Mouse (Mus musculus) CH12F3 (cell line): ENCODE measurements around the gene Dtnb.

Experiments used
- in situ Hi-C: fragments of 300-500 bp; cut with MboI; formaldehyde crosslinking; loops from 2 replicates; pipeline ENCODE4 v1.14.3; 2020; ENCODE audit warnings: low sequenced_read_pairs

Gene Dtnb

DNA sequence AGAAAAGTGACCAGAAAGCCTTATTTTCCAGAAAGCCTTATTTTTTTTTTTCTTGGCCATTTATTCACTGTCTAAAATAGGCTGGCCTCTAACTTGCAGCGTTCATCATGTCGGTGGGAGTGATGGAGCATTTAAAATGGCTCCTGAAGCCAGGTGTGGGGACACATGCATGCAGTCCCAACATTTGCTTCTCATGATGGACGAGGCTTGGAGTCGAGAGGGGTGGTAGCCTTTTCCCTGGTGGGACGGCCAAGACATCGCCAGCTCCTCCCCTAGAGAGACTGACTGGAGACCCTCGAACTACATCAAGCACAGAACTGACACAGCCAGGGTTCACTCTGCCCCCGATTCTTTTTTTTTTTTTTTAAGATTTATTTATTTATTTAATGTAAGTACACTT is 220.1 kb downstream of the Dtnb start:
- in situ Hi-C loops = no loop called here

DNA sequence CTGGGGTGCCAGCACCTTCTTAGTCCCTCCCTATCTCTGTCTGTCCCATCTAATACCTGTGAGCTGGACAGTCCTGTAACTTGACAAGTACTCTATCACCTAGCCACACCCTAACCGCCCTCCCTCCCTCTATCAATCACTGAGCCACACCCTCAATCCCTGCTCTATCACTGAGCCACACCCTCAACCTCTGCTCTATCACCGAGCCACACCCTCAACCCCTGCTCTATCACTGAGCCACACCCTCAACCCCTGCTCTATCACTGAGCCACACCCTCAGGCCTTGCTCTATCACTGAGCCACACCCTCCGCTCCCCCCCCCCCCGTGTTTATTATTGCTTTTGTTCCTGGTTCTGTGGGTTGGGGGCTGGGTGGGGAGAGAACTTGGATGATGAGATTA is 223.4 kb downstream of the Dtnb start:
- in situ Hi-C loops = no loop called here

GRCm38 (mm10) chr12:3799551-3799950 is 227.4 kb downstream of the Dtnb start:
- in situ Hi-C loops = no loop called here

DNA sequence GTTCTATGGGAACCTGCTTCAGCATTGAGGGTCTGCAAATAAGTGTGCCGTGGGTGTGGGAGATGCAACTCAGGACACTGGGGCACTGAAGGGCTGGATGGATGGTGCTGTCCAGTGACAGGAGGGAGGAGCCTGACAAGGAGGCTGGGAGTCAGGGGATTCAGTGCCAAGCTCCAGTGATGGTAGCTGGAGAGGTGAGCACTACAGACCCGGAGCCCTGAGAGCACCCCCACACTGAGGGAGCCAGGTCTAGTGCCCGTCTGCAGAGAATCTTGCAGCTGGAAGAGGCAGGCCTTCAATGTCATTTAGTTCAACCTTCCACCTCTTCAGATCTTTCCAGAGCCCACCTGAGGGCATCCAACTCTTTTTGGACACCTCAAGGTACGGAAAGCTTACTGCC is 233.7 kb downstream of the Dtnb start, which contains the start of gene Dnmt3a:
Dnmt3a (plus strand) TSS at position 156 of the 400 bp plus-strand sequence.
- in situ Hi-C loops = no loop called here

GRCm38 (mm10) chr12:3806271-3806684 is 234.1 kb downstream of the Dtnb start:
- in situ Hi-C loops = no loop called here

DNA sequence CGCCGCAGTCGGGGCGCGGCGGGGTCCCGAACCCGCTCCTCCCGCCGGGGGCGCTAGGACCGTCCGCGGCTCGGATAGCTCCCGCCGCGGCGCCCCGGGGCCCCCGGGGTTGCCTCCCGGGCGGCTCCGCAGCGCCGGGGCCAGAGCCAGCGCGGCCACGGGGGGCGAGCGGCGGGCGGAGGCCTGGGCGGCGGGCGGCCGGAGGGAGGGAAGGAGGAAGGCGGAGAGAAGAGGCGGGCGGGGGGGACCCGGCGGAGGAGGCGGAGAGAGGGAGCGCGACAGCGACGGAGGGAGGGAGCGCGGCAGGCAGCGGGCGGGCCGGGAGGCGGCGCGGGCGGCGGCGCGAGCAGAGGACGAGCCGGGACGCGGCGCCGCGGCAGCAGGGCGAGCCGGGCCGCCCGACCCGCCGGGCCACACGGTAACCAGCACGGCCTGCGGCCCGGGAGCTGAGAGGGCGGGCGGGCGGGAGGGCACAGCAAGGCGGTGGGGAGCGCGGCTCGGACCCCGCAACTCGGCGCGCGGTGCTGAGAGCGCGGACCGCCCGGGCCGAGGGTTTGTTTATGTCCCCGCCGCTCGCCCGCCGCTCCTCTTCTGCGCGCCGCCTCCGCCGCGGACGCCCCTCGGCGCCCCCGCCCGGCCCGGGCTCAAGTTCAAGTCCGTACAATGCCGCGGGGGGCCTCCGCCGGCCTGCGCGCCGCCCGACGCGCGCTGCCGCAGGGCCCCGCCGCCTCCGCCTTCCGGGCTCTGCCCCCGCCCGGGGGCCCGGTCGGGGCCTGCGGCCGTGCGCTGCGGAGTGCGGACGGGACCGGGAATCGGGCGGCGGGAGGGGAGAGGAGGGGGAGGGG is 234.7 kb downstream of the Dtnb start:
- in situ Hi-C loops = no loop called here

DNA sequence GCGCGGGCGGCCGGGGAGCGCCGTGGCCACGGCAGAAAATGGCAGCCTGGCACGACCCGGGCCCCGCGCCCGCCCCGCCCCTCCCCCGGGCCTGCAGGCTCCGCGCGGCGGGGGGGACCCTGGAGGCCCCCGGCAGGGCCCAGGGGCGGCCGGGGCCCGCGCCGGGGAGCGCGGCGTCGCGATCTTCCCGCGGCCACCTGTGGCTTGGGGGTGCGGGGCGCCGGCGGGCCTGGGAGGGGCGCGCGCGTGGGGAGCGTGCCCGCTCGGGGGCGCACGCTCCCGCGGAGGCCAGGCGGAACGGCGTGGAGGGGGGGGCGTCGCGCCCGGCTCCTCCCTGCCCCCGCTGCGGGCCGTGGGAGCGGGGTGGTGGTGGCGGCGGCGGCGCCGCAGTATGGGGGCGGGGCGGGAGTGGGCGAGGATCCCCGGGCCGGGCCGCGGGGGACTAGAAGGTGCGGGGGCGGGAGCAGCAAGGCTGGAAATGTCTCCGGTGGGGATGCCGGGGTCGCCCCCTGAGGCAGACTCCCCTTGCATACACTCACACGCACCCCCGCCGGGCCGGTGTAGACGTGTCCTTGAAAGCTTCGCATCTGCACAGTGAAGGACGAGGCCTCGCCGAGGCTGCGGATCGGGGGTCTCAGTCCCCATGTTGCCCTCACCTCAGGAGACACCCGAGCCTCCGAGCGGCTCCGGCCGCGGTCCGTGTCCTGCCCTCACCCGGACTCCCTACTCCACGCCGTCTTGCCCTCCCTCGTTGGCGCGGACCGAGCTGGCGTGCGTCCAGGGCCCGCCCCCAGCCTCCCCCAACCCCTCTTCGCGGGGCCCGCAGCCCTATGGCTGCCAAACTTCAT is 235.6 kb downstream of the Dtnb start:
- in situ Hi-C loops = no loop called here

DNA sequence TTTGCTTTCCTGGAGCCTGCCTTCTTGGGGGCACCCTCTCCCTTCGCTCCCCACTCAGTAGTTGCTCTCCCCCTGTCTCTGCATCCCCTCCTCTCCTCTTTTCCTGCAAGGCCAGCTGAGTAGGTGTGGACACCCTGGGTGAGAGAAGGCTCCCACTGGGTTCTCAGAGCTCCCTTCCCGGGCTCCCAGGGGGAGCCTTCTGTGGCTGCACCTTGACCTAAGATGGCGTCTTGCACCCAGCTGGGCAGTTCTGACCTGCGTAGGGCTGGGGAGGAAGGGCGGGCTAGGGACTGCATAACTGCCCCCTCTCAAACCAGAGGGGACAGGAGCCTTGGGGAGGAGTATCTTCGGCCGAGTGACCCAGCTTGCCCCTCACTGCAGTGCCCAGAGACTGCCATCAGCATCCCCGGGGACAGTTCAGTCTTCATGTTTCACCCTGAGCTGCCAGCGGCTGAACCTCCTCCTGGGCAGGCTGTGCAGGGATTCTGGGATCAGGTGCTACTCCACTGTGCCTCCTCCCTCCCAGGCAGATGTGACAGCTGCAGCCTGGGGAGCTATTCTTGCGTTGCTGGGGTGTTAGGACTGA is 236.3 kb downstream of the Dtnb start:
- in situ Hi-C loops = no loop called here

GRCm38 (mm10) chr12:3809520-3810180 is 237.5 kb downstream of the Dtnb start:
- in situ Hi-C loops = no loop called here

GRCm38 (mm10) chr12:3810455-3810854 is 238.3 kb downstream of the Dtnb start:
- in situ Hi-C loops = no loop called here

- in situ Hi-C loops = no loop called here
Measured at GRCm38 (mm10) chr12:3811596-3811995, 239.4 kb downstream of the Dtnb start.

GRCm38 (mm10) chr12:3812251-3812650 is 240.1 kb downstream of the Dtnb start:
- in situ Hi-C loops = no loop called here

- in situ Hi-C loops = no loop called here
Measured at GRCm38 (mm10) chr12:3813138-3813537, 241.0 kb downstream of the Dtnb start.

DNA sequence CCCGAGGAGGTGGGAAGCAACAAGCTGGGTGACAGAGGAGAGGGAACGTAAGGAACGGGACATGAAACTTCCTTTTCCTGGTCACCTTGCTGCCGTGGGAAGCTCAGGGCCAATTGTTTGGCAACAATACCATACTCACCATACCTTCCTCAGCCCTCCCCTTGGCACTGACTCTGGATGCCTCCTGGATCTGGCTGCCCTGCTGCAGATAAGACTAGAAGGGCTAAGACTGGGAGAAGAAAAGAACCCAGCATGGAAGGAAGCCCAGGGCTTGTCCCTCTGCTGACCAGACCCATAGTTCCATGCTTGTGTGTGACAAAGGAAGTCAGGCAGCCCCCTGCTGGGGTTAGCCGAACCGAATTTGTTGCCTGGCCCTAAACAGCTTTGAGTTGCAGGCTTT is 243.2 kb downstream of the Dtnb start:
- in situ Hi-C loops = no loop called here

DNA sequence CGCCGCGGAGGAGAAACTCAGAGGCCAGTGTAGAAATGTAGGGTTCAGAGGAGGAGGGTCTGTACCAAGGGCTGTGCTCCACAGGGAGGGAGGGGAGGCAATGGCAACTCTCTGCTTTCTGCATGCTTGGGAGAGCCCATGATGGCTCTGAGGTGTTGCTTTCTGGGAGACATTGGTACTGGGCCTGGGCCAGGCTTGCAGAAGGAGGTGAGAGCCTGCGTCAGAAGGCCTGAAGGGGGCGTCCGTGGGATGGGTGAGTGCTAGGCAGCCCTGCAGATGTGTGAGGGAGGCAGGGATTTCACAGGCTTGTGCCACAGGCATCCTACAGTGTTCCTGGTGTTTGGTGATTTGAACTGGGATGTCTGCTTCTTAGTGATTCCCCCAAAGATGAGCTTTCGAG is 244.9 kb downstream of the Dtnb start:
- in situ Hi-C loops = no loop called here

DNA sequence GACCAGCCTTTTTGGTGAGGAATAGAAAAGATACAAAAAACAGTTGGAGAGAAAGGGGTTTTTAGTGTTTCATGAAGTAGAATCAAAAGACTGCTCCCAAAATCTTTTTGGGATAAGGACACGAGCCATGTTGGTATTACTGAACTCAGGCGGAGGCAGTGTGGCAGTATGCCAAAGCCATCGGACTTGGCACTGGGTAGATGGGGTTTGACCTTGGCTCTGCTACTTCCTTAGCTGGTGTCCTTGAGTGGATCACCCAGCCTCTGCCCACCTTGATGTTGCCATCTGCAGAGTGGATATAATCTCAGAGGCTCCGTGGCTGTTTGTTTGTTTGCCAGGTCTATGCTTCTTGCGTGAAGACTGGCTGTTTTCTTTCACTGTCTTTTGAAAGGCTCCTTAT is 245.4 kb downstream of the Dtnb start:
- in situ Hi-C loops = no loop called here

DNA sequence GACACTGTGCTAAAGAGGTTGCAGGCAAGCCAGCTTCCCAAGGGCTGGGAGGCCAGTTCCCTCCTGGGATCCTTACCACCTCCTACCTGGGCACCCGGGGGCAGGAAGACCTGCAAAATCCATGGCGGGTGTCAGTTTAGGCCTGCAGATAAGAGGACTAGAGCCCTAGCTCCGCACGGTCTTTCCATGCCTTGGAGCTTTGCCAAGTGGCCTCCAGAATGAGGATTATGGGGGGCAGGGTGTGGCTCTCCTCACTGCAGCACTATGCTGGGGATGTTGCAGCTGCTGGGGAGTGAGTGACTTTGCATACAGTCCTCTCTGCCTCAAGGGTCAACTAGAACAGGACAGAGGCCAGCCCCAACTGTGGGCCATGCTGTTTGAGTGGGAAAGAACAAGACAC is 247.7 kb downstream of the Dtnb start:
- in situ Hi-C loops = no loop called here

- in situ Hi-C loops = no loop called here
Measured at GRCm38 (mm10) chr12:3823408-3823807, 251.2 kb downstream of the Dtnb start.

DNA sequence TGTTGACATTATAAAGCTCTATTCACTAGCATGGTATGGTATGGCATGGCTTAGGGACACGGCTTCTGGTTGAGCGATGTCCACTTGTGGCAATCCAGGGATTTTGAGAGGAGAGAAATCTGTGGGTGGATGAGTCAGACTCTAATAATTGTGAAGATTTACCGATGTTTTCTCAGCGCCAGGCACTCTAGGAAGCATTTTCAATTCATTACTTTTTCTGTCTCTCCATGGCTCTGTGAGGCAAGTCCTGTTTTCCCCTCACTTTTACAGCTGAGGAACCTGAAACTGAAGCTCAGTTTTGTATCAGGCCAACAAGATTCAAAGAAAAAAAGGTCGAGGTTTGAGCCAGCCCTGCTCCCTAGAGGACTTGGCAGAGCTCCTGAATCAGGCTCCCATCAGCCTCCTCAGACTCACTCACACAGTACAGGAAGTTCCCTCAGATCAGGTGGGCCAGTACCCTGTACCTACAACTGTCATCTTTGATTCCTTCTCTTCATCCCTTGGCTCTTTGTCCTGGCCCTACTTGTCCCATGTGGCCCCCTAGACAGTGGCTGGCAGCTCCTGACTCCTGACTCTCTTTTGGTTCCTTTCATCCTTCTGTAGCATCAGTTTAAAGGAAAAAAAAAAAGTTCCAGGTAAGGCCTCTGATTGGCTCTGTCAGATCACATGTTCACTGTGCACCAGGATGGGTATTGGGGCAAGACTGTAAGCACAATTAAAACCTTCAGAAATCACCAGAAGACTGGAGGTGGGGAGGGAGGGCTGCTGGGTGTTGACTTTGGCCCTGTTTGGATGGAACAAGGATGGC is 252.9 kb downstream of the Dtnb start:
- in situ Hi-C loops = no loop called here

DNA sequence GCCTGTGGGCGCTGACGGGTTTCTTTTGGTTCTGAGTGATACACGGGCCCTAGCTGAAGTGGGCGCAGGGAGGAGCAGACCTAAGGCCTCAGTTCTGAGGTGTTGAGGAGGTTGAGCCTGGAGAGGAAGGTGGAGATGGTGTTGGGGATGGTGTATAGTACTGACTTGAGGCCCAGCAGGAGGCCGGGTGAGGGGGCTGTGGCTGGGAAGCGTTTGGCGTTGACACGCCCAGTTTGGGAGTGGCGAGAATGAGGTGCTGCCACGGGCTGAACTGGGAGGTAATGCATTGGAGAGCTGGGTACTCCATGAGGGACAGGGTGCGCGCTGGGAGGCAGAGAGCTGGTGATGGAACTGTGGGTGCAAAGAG is 253.5 kb downstream of the Dtnb start:
- in situ Hi-C loops = no loop called here
